Mouse (Mus musculus) bone marrow macrophage, adult 2 months (primary cell): Measurements from ENCODE around the gene Fam241a.

Experiments
- CTCF ChIP-seq: IDR thresholded peaks from 2 replicates; pipeline ENCODE4 v1.5.1; 2012; ENCODE audit warnings: low read depth, mild to moderate bottlenecking, low read length, moderate library complexity
- POLR2A ChIP-seq: IDR thresholded peaks from 2 replicates; pipeline ENCODE4 v1.6.1; 2012; ENCODE audit warnings: mild to moderate bottlenecking, low read depth, low read length, borderline replicate concordance

DNA sequence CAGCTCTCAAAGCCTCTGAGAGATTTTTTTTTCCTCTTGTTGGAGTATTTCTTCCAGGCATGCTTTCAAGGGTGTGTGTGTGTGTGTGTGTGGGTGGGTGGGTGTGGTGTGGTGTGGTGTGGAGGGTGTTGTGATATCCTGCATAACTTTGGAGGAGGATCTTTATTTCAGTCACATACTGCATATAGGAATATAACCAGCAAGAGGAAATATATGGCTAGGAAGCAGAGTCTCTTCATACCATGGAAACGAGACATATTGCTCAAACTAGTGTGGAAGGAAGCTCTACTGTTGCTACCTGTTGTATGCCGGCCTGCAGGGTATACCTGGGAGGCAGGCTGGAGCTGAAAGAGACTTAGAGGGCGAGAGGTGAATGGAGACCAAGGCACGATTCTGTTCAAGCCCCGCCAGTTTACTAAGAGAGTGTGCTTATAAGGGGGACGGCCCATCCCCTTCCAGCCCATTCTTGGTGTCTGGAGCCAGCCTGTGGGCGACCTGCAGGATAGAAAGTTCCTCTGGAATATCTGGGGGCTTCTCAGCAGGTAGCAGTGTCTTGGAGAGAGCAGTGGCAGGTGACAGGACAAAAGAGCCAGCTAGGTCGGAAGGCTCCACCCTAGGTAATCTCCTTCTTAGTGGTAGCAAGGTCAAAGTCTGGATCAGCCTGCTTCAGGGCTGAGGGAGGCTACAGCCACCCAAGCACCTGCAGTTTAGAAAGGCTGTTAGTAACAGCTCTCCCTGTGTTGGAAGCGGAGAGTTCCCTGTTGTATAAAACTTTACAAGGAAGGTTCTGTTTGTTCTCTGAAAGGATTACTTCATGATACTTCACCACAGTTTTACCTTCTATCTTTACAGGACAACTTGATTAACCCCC is 45.1 kb downstream of the Fam241a start:
- TF ChIP-seq CTCF (no peak), POLR2A (no peak)
